Mouse (Mus musculus): ENCODE measurements around the gene Cds1. TPM values are rescaled to one million over a fixed set of nuclear protein-coding genes. Genes with fewer than 3 reads are reported as not detected.

Cds1 gene
- total and polyA plus RNA-seq, 3 experiments = not detected

GRCm38 (mm10) chr5:101753680-101754079 is 11.2 kb upstream of the Cds1 start:
- Histone ChIP-seq H3K9me3 (replicated peaks; ENCODE audit: insufficient read depth, low read length) (no peaks in the 10 kb centered on the region), H3K27me3 (ENCODE audit: control insufficient read depth in 1 of 2, insufficient read depth in 2 of 2, low read length in 2 of 2) (no peaks in the 10 kb centered on the region), H3K9ac (ENCODE audit: control insufficient read depth, low read depth, low read length, poor library complexity, severe bottlenecking) (no peak overlapping the region), H3K27ac (ENCODE audit: control insufficient read depth, low read depth, low read length) (no peak overlapping the region), H3K4me1 (ENCODE audit: control insufficient read depth in 1 of 2, insufficient read depth in 2 of 2, low read length in 2 of 2) (no peaks in the 10 kb centered on the region), H3K4me3 (ENCODE audit: control insufficient read depth in 1 of 2, insufficient read depth in 1 of 2, low read depth in 2 of 2, low read length in 2 of 2) (no peak overlapping the region), H3K36me3 (ENCODE audit: control insufficient read depth in 1 of 2, insufficient read depth in 2 of 2, low read length in 2 of 2) (no peaks in the 10 kb centered on the region), H3K79me2 (ENCODE audit: control insufficient read depth, insufficient read depth, low read length, poor library complexity) (no peaks in the 10 kb centered on the region)
- TF ChIP-seq GATA1 (IDR thresholded peaks at IDR 0.05; ENCODE audit: low read depth, low read length) = no peak
- TF ChIP-seq CTCF (IDR thresholded peaks at IDR 0.05 in 2 of 3, conservative IDR thresholded peaks at IDR 0.05 in 1 of 3; ENCODE audit: control insufficient read depth in 1 of 3, insufficient read depth in 1 of 3, low read depth in 2 of 3, low read length in 3 of 3, poor library complexity in 1 of 3, severe bottlenecking in 1 of 3) = no peak
- TF ChIP-seq KAT2A (conservative IDR thresholded peaks at IDR 0.05; ENCODE audit: low read depth, low read length) = no peak
- TF ChIP-seq HCFC1 (IDR thresholded peaks at IDR 0.05; ENCODE audit: low read depth, low read length) = no peak
- no peak for TF ChIP-seq NELFE (IDR thresholded peaks at IDR 0.05; ENCODE audit: low read depth, low read length)
- no peak for TF ChIP-seq MAFK (IDR thresholded peaks at IDR 0.05; ENCODE audit: borderline replicate concordance, low read depth, low read length)
- TF ChIP-seq NRF1 (IDR thresholded peaks at IDR 0.05; ENCODE audit: insufficient read depth, low read depth, low read length, poor library complexity, severe bottlenecking) = no peak
- TF ChIP-seq SIN3A (IDR thresholded peaks at IDR 0.05; ENCODE audit: low read length) = no peak
- TF ChIP-seq ZMIZ1 (IDR thresholded peaks at IDR 0.05; ENCODE audit: low read depth, low read length) = no peak
- TF ChIP-seq TBP (IDR thresholded peaks at IDR 0.05; ENCODE audit: low read depth, low read length) = no peak
- no peak for TF ChIP-seq TAL1 (IDR thresholded peaks at IDR 0.05; ENCODE audit: low read length)
- TF ChIP-seq MYB (IDR thresholded peaks at IDR 0.05; ENCODE audit: low read depth, low read length) = no peak
- no peak for TF ChIP-seq MAX (IDR thresholded peaks at IDR 0.05; ENCODE audit: low read length)
- TF ChIP-seq ZKSCAN1 (IDR thresholded peaks at IDR 0.05; ENCODE audit: low read depth, low read length) = no peak
- TF ChIP-seq ZC3H11A (IDR thresholded peaks at IDR 0.05; ENCODE audit: low read depth, low read length) = no peak
- no peak for TF ChIP-seq UBTF (IDR thresholded peaks at IDR 0.05; ENCODE audit: borderline replicate concordance, insufficient read depth, low read depth, low read length)
- TF ChIP-seq E2F4 (IDR thresholded peaks at IDR 0.05; ENCODE audit: borderline replicate concordance, low read depth, low read length) = no peak
- DNase-seq (ENCODE audit: low read depth, low spot score) = no peak

- Histone ChIP-seq H3K27me3 (ENCODE audit: control insufficient read depth in 1 of 2, insufficient read depth in 2 of 2, low read length in 2 of 2) (no peaks in the 10 kb centered on the region), H3K36me3 (ENCODE audit: control insufficient read depth in 1 of 2, insufficient read depth in 2 of 2, low read length in 2 of 2) (no peaks in the 10 kb centered on the region), H3K4me3 (ENCODE audit: control insufficient read depth in 1 of 2, insufficient read depth in 1 of 2, low read depth in 2 of 2, low read length in 2 of 2) (no peak overlapping the region), H3K79me2 (ENCODE audit: control insufficient read depth, insufficient read depth, low read length, poor library complexity) (no peaks in the 10 kb centered on the region), H3K9me3 (replicated peaks; ENCODE audit: insufficient read depth, low read length) (no peaks in the 10 kb centered on the region), H3K4me1 (ENCODE audit: control insufficient read depth in 1 of 2, insufficient read depth in 2 of 2, low read length in 2 of 2) (no peaks in the 10 kb centered on the region), H3K27ac (ENCODE audit: control insufficient read depth, low read depth, low read length) (no peak overlapping the region), H3K9ac (ENCODE audit: control insufficient read depth, low read depth, low read length, poor library complexity, severe bottlenecking) (no peak overlapping the region)
- TF ChIP-seq ETS1 (IDR thresholded peaks at IDR 0.05; ENCODE audit: low read depth, low read length) = no peak
- no peak for TF ChIP-seq BHLHE40 (IDR thresholded peaks at IDR 0.05; ENCODE audit: borderline replicate concordance, low read depth, low read length)
- TF ChIP-seq MAX (IDR thresholded peaks at IDR 0.05; ENCODE audit: low read length) = no peak
- TF ChIP-seq MYC (IDR thresholded peaks at IDR 0.05; ENCODE audit: low read depth, low read length) = no peak
- TF ChIP-seq KAT2A (conservative IDR thresholded peaks at IDR 0.05; ENCODE audit: low read depth, low read length) = no peak
- TF ChIP-seq RAD21 (IDR thresholded peaks at IDR 0.05; ENCODE audit: low read depth, low read length) = no peak
- no peak for TF ChIP-seq SMC3 (IDR thresholded peaks at IDR 0.05; ENCODE audit: low read depth, low read length)
- no peak for TF ChIP-seq POLR2AphosphoS2 (IDR thresholded peaks at IDR 0.05; ENCODE audit: low read length)
- no peak for TF ChIP-seq JUND (IDR thresholded peaks at IDR 0.05; ENCODE audit: low read depth, low read length)
- TF ChIP-seq MYB (IDR thresholded peaks at IDR 0.05; ENCODE audit: low read depth, low read length) = no peak
- no peak for TF ChIP-seq NRF1 (IDR thresholded peaks at IDR 0.05; ENCODE audit: insufficient read depth, low read depth, low read length, poor library complexity, severe bottlenecking)
- TF ChIP-seq TBP (IDR thresholded peaks at IDR 0.05; ENCODE audit: low read depth, low read length) = no peak
- TF ChIP-seq ZC3H11A (IDR thresholded peaks at IDR 0.05; ENCODE audit: low read depth, low read length) = no peak
- TF ChIP-seq NELFE (IDR thresholded peaks at IDR 0.05; ENCODE audit: low read depth, low read length) = no peak
- TF ChIP-seq SIN3A (IDR thresholded peaks at IDR 0.05; ENCODE audit: low read length) = no peak
- no peak for TF ChIP-seq ZNF384 (IDR thresholded peaks at IDR 0.05; ENCODE audit: low read depth, low read length)
- TF ChIP-seq EP300 (IDR thresholded peaks at IDR 0.05; ENCODE audit: low read depth in 1 of 2, low read length in 2 of 2) = no peak
- TF ChIP-seq TCF12 (IDR thresholded peaks at IDR 0.05; ENCODE audit: low read depth, low read length) = no peak
- no peak for TF ChIP-seq E2F4 (IDR thresholded peaks at IDR 0.05; ENCODE audit: borderline replicate concordance, low read depth, low read length)
- no peak for DNase-seq (ENCODE audit: low read depth, low spot score)
Measured at GRCm38 (mm10) chr5:101757669-101758068, 7.3 kb upstream of the Cds1 start.

All from MEL (cell line).